Mouse (Mus musculus) thymus, adult 2 months (tissue): ENCODE measurements around the gene Cdh22.

Source experiments
- CTCF ChIP-seq: fragments of 200-500 bp; IDR thresholded peaks from 2 replicates; pipeline ENCODE4 v1.5.1; 2012; ENCODE audit warnings: mild to moderate bottlenecking, control low read depth, low read length, moderate library complexity, borderline replicate concordance; ENCODE audit not compliant: control insufficient read depth, poor library complexity, insufficient read depth; ENCODE audit errors: extremely low read depth
- POLR2A ChIP-seq: fragments of 200-500 bp; IDR thresholded peaks from 2 replicates; pipeline ENCODE4 v1.6.1; 2012; ENCODE audit warnings: mild to moderate bottlenecking, low read length, control low read depth, moderate library complexity; ENCODE audit not compliant: control insufficient read depth, poor library complexity, insufficient read depth; ENCODE audit errors: extremely low read depth

- TF ChIP-seq POLR2A (no peak), CTCF (no peak)
Measured at GRCm38 (mm10) chr2:165253867-165254266, 19.2 kb upstream of the Cdh22 start.
